Mouse (Mus musculus): ENCODE results near the gene Trpv3.

The Trpv3 gene

GRCm38 (mm10) chr11:73267267-73267666 lies at the start of gene Trpv3:
TSS of gene Trpv3 (plus strand) at chr11:73267388.
- DNase-seq = no peak

GRCm38 (mm10) chr11:73219671-73220070 lies 47.5 kb upstream of the Trpv3 start:
- DNase-seq = no peak

- DNase-seq = no peak
These were observed 46.5 kb upstream of the Trpv3 start for GRCm38 (mm10) chr11:73220651-73221050.

- no peak for DNase-seq
These were observed 44.3 kb upstream of the Trpv3 start for GRCm38 (mm10) chr11:73222846-73223245.

GRCm38 (mm10) chr11:73223966-73224365 lies 43.2 kb upstream of the Trpv3 start:
- no peak for DNase-seq

GRCm38 (mm10) chr11:73225856-73226255 lies 41.3 kb upstream of the Trpv3 start:
- no peak for DNase-seq

GRCm38 (mm10) chr11:73228881-73229280 lies 38.3 kb upstream of the Trpv3 start:
- no peak for DNase-seq

GRCm38 (mm10) chr11:73230081-73230480 lies 37.1 kb upstream of the Trpv3 start:
- no peak for DNase-seq

GRCm38 (mm10) chr11:73232513-73232912 lies 34.7 kb upstream of the Trpv3 start:
- DNase-seq = no peak

- no peak for DNase-seq
These were observed 33.2 kb upstream of the Trpv3 start, which contains the start of gene Trpv1 for GRCm38 (mm10) chr11:73233992-73234391. TSS of gene Trpv1 (plus strand) at chr11:73234292.

- DNase-seq = no peak
These were observed 31.0 kb upstream of the Trpv3 start for GRCm38 (mm10) chr11:73235990-73236701.

GRCm38 (mm10) chr11:73236731-73237130 lies 30.5 kb upstream of the Trpv3 start:
- no peak for DNase-seq

- no peak for DNase-seq
These were observed 25.0 kb upstream of the Trpv3 start for GRCm38 (mm10) chr11:73242199-73242598.

GRCm38 (mm10) chr11:73242777-73243176 lies 24.4 kb upstream of the Trpv3 start:
- no peak for DNase-seq

GRCm38 (mm10) chr11:73257362-73257945 lies 9.7 kb upstream of the Trpv3 start:
- no peak for DNase-seq

GRCm38 (mm10) chr11:73258664-73259063 lies 8.5 kb upstream of the Trpv3 start:
- no peak for DNase-seq

GRCm38 (mm10) chr11:73260457-73260856 lies 6.7 kb upstream of the Trpv3 start:
- no peak for DNase-seq

GRCm38 (mm10) chr11:73261385-73261784 lies 5.8 kb upstream of the Trpv3 start:
- no peak for DNase-seq

GRCm38 (mm10) chr11:73274821-73275220 lies 7.6 kb downstream of the Trpv3 start:
- DNase-seq = no peak

GRCm38 (mm10) chr11:73280710-73281109 lies 13.5 kb downstream of the Trpv3 start:
- DNase-seq = no peak

- peak; percentile 73 for DNase-seq
These were observed 14.4 kb downstream of the Trpv3 start for GRCm38 (mm10) chr11:73281528-73282027.

GRCm38 (mm10) chr11:73283369-73283768 lies 16.2 kb downstream of the Trpv3 start:
- DNase-seq = no peak

- DNase-seq = no peak
These were observed 16.7 kb downstream of the Trpv3 start for GRCm38 (mm10) chr11:73283926-73284325.

GRCm38 (mm10) chr11:73284351-73284750 lies 17.2 kb downstream of the Trpv3 start:
- DNase-seq = no peak
